Mouse (Mus musculus) spleen, adult 2 months (tissue): ENCODE data around the gene Gpr158.

Source experiments
- CTCF ChIP-seq: fragments of 200-500 bp; IDR thresholded peaks from 2 replicates; pipeline ENCODE4 v1.5.1; 2011; ENCODE audit warnings: mild to moderate bottlenecking, inconsistent platforms; ENCODE audit not compliant: insufficient read depth, insufficient read length, insufficient replicate concordance; ENCODE audit errors: extremely low read depth
- POLR2A ChIP-seq: fragments of 200-500 bp; IDR thresholded peaks from 2 replicates; pipeline ENCODE4 v1.6.1; 2011; ENCODE audit warnings: low read depth, low read length, inconsistent platforms

DNA sequence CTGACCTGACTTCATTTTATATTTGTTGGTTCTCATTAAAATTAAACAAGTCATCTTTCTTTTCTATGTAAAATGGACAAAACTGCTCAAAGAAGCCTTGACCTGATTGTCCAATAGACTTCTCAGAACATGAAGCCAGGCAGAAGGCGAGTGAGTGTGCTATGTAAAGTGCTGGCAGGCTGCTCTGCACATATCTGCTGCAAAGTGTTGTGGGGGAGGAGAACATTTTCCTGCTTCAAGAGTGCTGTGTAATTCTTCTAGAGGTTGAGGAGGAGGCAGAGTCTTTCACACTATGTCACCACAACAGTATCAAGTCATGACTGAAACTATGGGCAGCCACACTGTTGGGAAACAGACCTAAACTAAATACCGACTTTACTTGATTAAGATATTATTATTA is 12.2 kb downstream of the Gpr158 start:
- TF ChIP-seq CTCF = no peak
- TF ChIP-seq POLR2A = no peak
